Mouse (Mus musculus): Measurements from ENCODE around the gene Cyp4b1. TPM values are rescaled to one million over a fixed set of nuclear protein-coding genes. Genes with fewer than 3 reads are reported as not detected.
"Not testable (repeated sequence)": the region's sequence is repeated elsewhere in the genome, so short reads cannot be mapped to it uniquely, and the experiment has no call there.

Gene Cyp4b1
- polyA plus RNA-seq, 1 experiment from 2014 or later, result 171 TPM

- ATAC-seq (no peak), DNase-seq (ENCODE audit: low spot score) (no peak)
- no peaks in the 10 kb centered on the region for H3K27me3 ChIP-seq (replicated peaks; ENCODE audit: insufficient read depth, low read length)
- H3K4me3 ChIP-seq (ENCODE audit: low read depth, low read length), result no peak overlapping the region
- H3K4me1 ChIP-seq (ENCODE audit: insufficient read depth, low read depth, low read length), result no peaks in the 10 kb centered on the region
- H3K9me3 ChIP-seq (ENCODE audit: low read length), result no peaks in the 10 kb centered on the region
- H3K36me3 ChIP-seq (ENCODE audit: insufficient read depth, low read length), result no peaks in the 10 kb centered on the region
- H3K4me2 ChIP-seq (replicated peaks; ENCODE audit: low read depth, low read length), result no peak overlapping the region
- H3K9ac ChIP-seq (replicated peaks; ENCODE audit: low read depth), result no peak overlapping the region
- no peak for TF ChIP-seq CTCF (IDR thresholded peaks at IDR 0.05)
- TF ChIP-seq EP300 (IDR thresholded peaks at IDR 0.05), result no peak
- H3K27ac ChIP-seq (ENCODE audit: low read length), result no peak overlapping the region
Measured at GRCm38 (mm10) chr4:115614005-115614404, 33.5 kb downstream of the Cyp4b1 start.

- not testable (repeated sequence) for H3K9ac ChIP-seq (replicated peaks; ENCODE audit: low read depth); H3K4me1 ChIP-seq (ENCODE audit: insufficient read depth, low read depth, low read length)
Measured at GRCm38 (mm10) chr4:115600611-115601010, 46.9 kb downstream of the Cyp4b1 start, which contains the start of gene Cyp4a32. Cyp4a32 (plus strand) TSS chr4:115600969.

GRCm38 (mm10) chr4:115596824-115597336 is 50.6 kb downstream of the Cyp4b1 start:
- no peaks in the 10 kb centered on the region for H3K36me3 ChIP-seq (ENCODE audit: insufficient read depth, low read length)
- no peak overlapping the region for H3K4me3 ChIP-seq (ENCODE audit: low read depth, low read length)
- 65% methylated on average over 2 of the region's 2 CpGs for WGBS
- no peak for ATAC-seq
- TF ChIP-seq CTCF (IDR thresholded peaks at IDR 0.05) (no peak), EP300 (IDR thresholded peaks at IDR 0.05) (no peak)
- no peak overlapping the region for H3K4me2 ChIP-seq (replicated peaks; ENCODE audit: low read depth, low read length)
- no peak overlapping the region for H3K27ac ChIP-seq (ENCODE audit: low read length)
- no peaks in the 10 kb centered on the region for H3K27me3 ChIP-seq (replicated peaks; ENCODE audit: insufficient read depth, low read length)
- no peaks in the 10 kb centered on the region for H3K9me3 ChIP-seq (ENCODE audit: low read length)
- H3K4me1 ChIP-seq (ENCODE audit: insufficient read depth, low read depth, low read length), result no peaks in the 10 kb centered on the region
- H3K9ac ChIP-seq (replicated peaks; ENCODE audit: low read depth), result no peak overlapping the region
- DNase-seq (ENCODE audit: low spot score), result no peak

More at GRCm38 (mm10) chr4:115600611-115601010, 46.9 kb downstream of the Cyp4b1 start, which contains the start of gene Cyp4a32:
- not testable (repeated sequence) for H3K9me3 ChIP-seq (ENCODE audit: low read length); H3K4me3 ChIP-seq (ENCODE audit: low read depth, low read length); ATAC-seq; DNase-seq (ENCODE audit: low spot score); H3K4me2 ChIP-seq (replicated peaks; ENCODE audit: low read depth, low read length); H3K36me3 ChIP-seq (ENCODE audit: insufficient read depth, low read length); H3K27me3 ChIP-seq (replicated peaks; ENCODE audit: insufficient read depth, low read length); H3K27ac ChIP-seq (ENCODE audit: low read length)
- WGBS, result 80% methylated on average over 8 of the region's 8 CpGs

- DNase-seq (ENCODE audit: low spot score), result no peak
- Histone ChIP-seq H3K9me3 (ENCODE audit: low read length) (no peaks in the 10 kb centered on the region), H3K4me1 (ENCODE audit: insufficient read depth, low read depth, low read length) (no peaks in the 10 kb centered on the region), H3K4me3 (ENCODE audit: low read depth, low read length) (no peak overlapping the region), H3K27me3 (replicated peaks; ENCODE audit: insufficient read depth, low read length) (no peaks in the 10 kb centered on the region), H3K4me2 (replicated peaks; ENCODE audit: low read depth, low read length) (no peak overlapping the region), H3K27ac (ENCODE audit: low read length) (no peak overlapping the region), H3K36me3 (ENCODE audit: insufficient read depth, low read length) (no peaks in the 10 kb centered on the region), H3K9ac (replicated peaks; ENCODE audit: low read depth) (no peak overlapping the region)
- no peak for TF ChIP-seq CTCF (IDR thresholded peaks at IDR 0.05)
- no peak for TF ChIP-seq EP300 (IDR thresholded peaks at IDR 0.05)
- 91% methylated on average over 1 of the region's 1 CpGs for WGBS
- no peak for ATAC-seq
Measured at GRCm38 (mm10) chr4:115596357-115596756, 51.2 kb downstream of the Cyp4b1 start.

- H3K4me3 ChIP-seq (ENCODE audit: low read depth, low read length), result no peak overlapping the region
- no peaks in the 10 kb centered on the region for H3K4me1 ChIP-seq (ENCODE audit: insufficient read depth, low read depth, low read length)
- H3K9ac ChIP-seq (replicated peaks; ENCODE audit: low read depth), result no peak overlapping the region
- no peaks in the 10 kb centered on the region for H3K27me3 ChIP-seq (replicated peaks; ENCODE audit: insufficient read depth, low read length)
- ATAC-seq (no peak), DNase-seq (ENCODE audit: low spot score) (no peak)
- H3K4me2 ChIP-seq (replicated peaks; ENCODE audit: low read depth, low read length), result no peak overlapping the region
- TF ChIP-seq EP300 (IDR thresholded peaks at IDR 0.05), result no peak
- no peak for TF ChIP-seq CTCF (IDR thresholded peaks at IDR 0.05)
- no peak overlapping the region for H3K27ac ChIP-seq (ENCODE audit: low read length)
- H3K9me3 ChIP-seq (ENCODE audit: low read length), result no peaks in the 10 kb centered on the region
- no peaks in the 10 kb centered on the region for H3K36me3 ChIP-seq (ENCODE audit: insufficient read depth, low read length)
Measured at GRCm38 (mm10) chr4:115583036-115583435, 64.5 kb downstream of the Cyp4b1 start.

GRCm38 (mm10) chr4:115575776-115576175 is 71.7 kb downstream of the Cyp4b1 start:
- H3K27ac ChIP-seq (ENCODE audit: low read length), result no peak overlapping the region
- ATAC-seq, result peak; percentile 95
- no peaks in the 10 kb centered on the region for H3K4me1 ChIP-seq (ENCODE audit: insufficient read depth, low read depth, low read length)
- TF ChIP-seq CTCF (IDR thresholded peaks at IDR 0.05) (no peak), EP300 (IDR thresholded peaks at IDR 0.05) (0 out of 2 replicates have a peak, but pooled peaks have one; percentile 31)
- H3K4me2 ChIP-seq (replicated peaks; ENCODE audit: low read depth, low read length), result no peak overlapping the region
- H3K9ac ChIP-seq (replicated peaks; ENCODE audit: low read depth), result no peak overlapping the region
- no peaks in the 10 kb centered on the region for H3K36me3 ChIP-seq (ENCODE audit: insufficient read depth, low read length)
- no peaks in the 10 kb centered on the region for H3K9me3 ChIP-seq (ENCODE audit: low read length)
- DNase-seq (ENCODE audit: low spot score), result peak; percentile 81
- no peak overlapping the region for H3K4me3 ChIP-seq (ENCODE audit: low read depth, low read length)
- no peaks in the 10 kb centered on the region for H3K27me3 ChIP-seq (replicated peaks; ENCODE audit: insufficient read depth, low read length)
- WGBS, result 54% methylated on average over 2 of the region's 2 CpGs

- Histone ChIP-seq H3K27me3 (replicated peaks; ENCODE audit: insufficient read depth, low read length) (no peaks in the 10 kb centered on the region), H3K4me1 (ENCODE audit: insufficient read depth, low read depth, low read length) (no peaks in the 10 kb centered on the region), H3K36me3 (ENCODE audit: insufficient read depth, low read length) (no peaks in the 10 kb centered on the region), H3K4me3 (ENCODE audit: low read depth, low read length) (no peak overlapping the region), H3K4me2 (replicated peaks; ENCODE audit: low read depth, low read length) (no peak overlapping the region), H3K27ac (ENCODE audit: low read length) (no peak overlapping the region), H3K9ac (replicated peaks; ENCODE audit: low read depth) (no peak overlapping the region), H3K9me3 (ENCODE audit: low read length) (no peaks in the 10 kb centered on the region)
- 68% methylated on average over 3 of the region's 3 CpGs for WGBS
- ATAC-seq (no peak), DNase-seq (ENCODE audit: low spot score) (no peak)
- TF ChIP-seq EP300 (IDR thresholded peaks at IDR 0.05) (no peak), CTCF (IDR thresholded peaks at IDR 0.05) (no peak)
Measured at GRCm38 (mm10) chr4:115575255-115575654, 72.3 kb downstream of the Cyp4b1 start.

Other genes starting within 250 kb of the Cyp4b1 start
- not detected in 2 replicates for gene Cyp4a12b, start 236.1 kb downstream of the Cyp4b1 start, polyA plus RNA-seq (2015; fragmentation: Nextera tagmentation; extraction: Ambion mirVana)
- gene Cyp4a30b, start 195.1 kb downstream of the Cyp4b1 start, polyA plus RNA-seq (2015; fragmentation: Nextera tagmentation; extraction: Ambion mirVana), result not detected in 2 replicates
- gene Cyp4a14, start 151.6 kb downstream of the Cyp4b1 start, polyA plus RNA-seq (2015; fragmentation: Nextera tagmentation; extraction: Ambion mirVana), result 0.06 and 0.07 TPM in 2 replicates
- 0.07 TPM in 1 of 2 replicates, not detected in the other for gene Cyp4a10, start 129.5 kb downstream of the Cyp4b1 start, polyA plus RNA-seq (2015; fragmentation: Nextera tagmentation; extraction: Ambion mirVana)
- not detected in 2 replicates for gene Cyp4a31, start 84.1 kb downstream of the Cyp4b1 start, polyA plus RNA-seq (2015; fragmentation: Nextera tagmentation; extraction: Ambion mirVana)
- 0.08 TPM in 1 of 2 replicates, not detected in the other for gene Cyp4a32, start 46.8 kb downstream of the Cyp4b1 start, polyA plus RNA-seq (2015; fragmentation: Nextera tagmentation; extraction: Ambion mirVana)
- gene Efcab14, start 90.0 kb upstream of the Cyp4b1 start, polyA plus RNA-seq (2015; fragmentation: Nextera tagmentation; extraction: Ambion mirVana), result 24.4 and 26.8 TPM in 2 replicates
- gene Tex38, start 133.3 kb upstream of the Cyp4b1 start, polyA plus RNA-seq (2015; fragmentation: Nextera tagmentation; extraction: Ambion mirVana), result 0.16 TPM in 1 of 2 replicates, not detected in the other
- 30.0 and 30.5 TPM in 2 replicates for gene Atpaf1, start 137.1 kb upstream of the Cyp4b1 start, polyA plus RNA-seq (2015; fragmentation: Nextera tagmentation; extraction: Ambion mirVana)
- gene Mob3c, start 180.4 kb upstream of the Cyp4b1 start, polyA plus RNA-seq (2015; fragmentation: Nextera tagmentation; extraction: Ambion mirVana), result 14.8 and 16.3 TPM in 2 replicates
- 26.9 and 30.6 TPM in 2 replicates for gene Mknk1, start 191.5 kb upstream of the Cyp4b1 start, polyA plus RNA-seq (2015; fragmentation: Nextera tagmentation; extraction: Ambion mirVana)
- gene Kncn, start 236.7 kb upstream of the Cyp4b1 start, polyA plus RNA-seq (2015; fragmentation: Nextera tagmentation; extraction: Ambion mirVana), result not detected in 2 replicates
- not detected in 2 replicates for gene 6430628N08Rik, start 242.9 kb upstream of the Cyp4b1 start, polyA plus RNA-seq (2015; fragmentation: Nextera tagmentation; extraction: Ambion mirVana)

Measured in lung, postnatal 0 days (tissue).